Mouse (Mus musculus): ENCODE data around the gene Lcn8.
A peak's percentile ranks its signal among the peaks of the same experiment; 100 is the strongest.
"Not testable (repeated sequence)": the region's sequence is repeated elsewhere in the genome, so short reads cannot be mapped to it uniquely, and the experiment has no call there.

Lcn8 gene

DNA sequence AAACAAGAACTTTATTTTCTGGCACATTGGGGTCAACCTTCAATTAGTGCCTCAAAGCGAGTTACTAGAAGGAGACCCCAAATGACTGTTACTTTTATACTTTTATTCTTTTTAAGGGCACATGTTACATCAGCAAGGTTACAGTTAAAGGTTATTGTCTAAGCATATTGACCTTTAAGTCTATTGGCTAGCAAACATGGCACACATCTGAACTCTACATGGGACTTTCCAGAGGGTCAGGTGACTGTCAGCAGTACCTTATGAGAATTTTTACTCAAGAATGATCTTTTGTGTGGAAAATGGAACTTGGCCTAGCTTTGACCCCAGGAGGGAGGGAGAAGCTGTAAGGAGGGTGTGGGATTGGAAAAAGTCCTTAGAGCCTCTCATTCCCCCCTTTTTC lies 13.6 kb downstream of the Lcn8 start:
- DNase-seq (ENCODE audit: low spot score in 2 of 2): no peak

DNA sequence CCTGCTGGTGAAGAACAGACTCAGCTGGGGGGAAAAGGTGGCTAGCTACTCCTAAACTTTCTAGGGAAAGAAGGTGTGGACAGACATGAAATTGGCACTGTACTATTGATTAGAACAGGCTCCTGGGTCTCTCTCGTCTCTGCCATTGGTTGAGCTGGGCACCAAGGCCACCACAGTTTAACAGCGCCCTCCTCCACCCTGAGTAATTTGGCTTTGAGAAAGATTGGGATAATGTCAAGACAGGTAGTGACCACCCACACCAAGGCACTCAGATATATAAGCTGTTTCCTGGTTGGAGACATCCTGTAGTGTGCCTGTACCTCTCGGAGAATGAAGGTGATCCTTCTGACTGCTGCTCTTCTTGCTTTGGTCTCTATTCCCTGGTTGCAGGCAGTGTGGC lies 23.6 kb downstream of the Lcn8 start, which contains the start of gene Lcn6:
Gene Lcn6 (plus strand): TSS at position 301 of the 400 bp plus-strand sequence.
- no peak for DNase-seq (ENCODE audit: low spot score in 2 of 2)

DNA sequence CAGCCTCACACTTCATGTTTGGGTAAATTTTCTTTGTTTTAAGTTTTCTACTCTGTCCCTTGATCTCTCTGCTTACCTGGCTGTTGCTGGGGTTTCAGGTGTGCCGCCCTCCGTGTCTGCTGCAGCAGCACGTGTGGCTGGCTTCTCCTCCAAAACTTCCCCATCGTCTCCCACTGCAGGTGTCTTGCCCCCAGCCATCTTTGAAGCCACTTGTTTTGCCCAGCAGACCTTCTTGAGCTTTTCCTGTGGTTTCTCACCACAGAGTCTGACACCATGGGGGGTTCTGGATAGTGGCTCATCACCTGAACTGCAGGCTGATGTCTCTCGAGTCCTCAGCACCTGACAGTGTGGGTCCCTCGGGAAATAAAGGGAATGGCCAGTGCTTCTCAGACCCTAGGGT lies 26.6 kb downstream of the Lcn8 start:
- DNase-seq (ENCODE audit: low spot score in 2 of 2): no peak

DNA sequence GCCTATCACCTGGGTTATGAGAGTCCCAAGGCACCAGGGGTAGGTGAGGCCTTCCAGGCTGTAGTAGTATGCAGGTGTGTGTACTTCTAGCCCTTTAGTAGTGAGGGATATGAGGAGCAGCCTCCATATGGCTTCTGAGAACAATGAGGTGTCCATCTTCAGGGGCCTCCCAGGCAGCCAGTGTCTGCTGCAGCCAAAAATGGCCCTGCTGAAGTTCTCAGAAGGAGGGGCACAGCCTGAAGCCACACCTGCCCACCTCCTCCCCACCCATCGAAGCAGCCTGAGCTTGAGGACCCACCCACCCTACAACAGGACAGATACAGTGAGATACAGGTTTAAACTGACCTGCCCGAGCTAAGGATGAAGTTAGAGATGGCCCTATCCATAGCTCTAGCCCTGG lies 29.5 kb downstream of the Lcn8 start, which contains the start of gene Lcn10:
Gene Lcn10 (plus strand): TSS at position 301 of the 400 bp plus-strand sequence.
- DNase-seq (ENCODE audit: low spot score in 2 of 2): no peak

DNA sequence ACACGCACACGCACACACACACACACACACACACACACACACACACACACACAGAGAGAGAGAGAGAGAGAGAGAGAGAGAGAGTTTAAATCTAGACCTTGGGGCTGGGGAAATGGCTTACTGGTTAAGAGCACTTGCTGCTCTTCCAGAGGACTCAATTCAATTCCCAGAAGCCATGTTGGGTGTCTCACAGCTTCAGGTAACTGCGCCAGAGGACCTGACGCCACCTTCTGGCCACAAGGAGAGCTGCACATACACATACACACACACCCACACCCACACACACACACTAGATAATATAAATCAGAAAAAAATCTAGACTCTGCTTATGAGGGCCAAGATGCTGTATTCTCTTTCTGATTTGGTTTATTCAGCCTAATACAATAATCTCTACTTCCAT lies 34.0 kb downstream of the Lcn8 start:
- no peak for DNase-seq (ENCODE audit: low spot score in 2 of 2)

DNA sequence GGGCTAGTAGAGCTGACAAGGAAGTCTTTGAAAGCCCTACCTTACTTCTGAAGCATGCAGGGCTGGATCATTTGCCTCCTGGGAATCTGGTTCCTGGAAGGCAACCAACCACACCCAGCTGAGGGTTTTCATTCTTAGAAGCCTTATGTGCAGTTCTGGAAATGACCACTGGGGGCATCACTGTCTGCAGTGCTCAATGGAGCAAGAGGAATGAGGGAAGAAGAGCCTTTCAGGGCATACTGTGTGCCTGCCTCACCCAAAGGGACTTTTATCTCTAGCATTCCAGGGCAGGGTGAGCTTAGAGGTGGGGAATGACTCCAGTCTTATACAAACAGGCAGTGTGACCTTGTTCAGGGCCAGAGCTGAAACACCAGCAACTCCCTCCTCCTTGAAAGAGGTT lies 41.7 kb downstream of the Lcn8 start:
- peak in 1 of 2 experiments; percentile 31 for DNase-seq (ENCODE audit: low spot score in 2 of 2)

DNA sequence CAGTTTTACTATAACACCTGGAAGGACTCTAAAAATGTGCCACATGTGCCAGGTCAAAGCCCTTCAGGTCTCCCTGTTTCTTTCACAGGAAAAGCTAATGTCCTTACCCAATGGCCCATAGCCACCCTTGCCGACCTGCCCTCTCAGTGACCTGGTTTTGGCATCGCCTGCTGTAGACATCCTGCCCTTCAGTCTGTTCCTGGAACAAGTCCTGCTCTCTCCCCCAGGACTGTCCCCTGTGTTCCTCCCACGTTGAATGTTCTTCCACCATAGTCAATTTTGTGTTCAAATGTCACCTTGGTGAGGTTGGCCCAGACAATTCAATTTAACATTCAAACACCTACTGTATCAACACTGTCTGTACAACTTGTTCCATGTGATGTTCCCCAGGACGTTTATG lies 44.0 kb downstream of the Lcn8 start:
- DNase-seq (ENCODE audit: low spot score in 2 of 2): no peak

DNA sequence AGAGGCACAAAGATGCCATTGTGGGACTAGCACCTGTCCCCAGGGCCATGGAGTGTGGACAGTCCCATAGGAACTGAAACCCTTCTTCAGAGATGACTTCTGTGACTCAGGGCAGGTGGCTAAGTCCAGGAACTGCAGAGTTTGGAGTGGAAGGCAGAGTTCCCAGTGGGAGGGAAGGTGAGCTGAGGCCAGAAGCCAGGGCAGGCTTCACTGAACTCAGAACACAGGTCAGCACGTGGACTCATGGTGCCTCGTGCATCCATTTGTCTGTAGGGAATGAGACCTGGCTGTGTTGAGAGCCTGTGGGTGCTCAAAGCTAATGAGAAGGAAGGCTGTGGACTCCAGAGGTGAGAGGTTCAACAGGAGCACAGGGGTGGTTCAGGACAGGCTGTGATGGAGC lies 45.8 kb downstream of the Lcn8 start:
- DNase-seq (ENCODE audit: low spot score in 2 of 2): no peak

DNA sequence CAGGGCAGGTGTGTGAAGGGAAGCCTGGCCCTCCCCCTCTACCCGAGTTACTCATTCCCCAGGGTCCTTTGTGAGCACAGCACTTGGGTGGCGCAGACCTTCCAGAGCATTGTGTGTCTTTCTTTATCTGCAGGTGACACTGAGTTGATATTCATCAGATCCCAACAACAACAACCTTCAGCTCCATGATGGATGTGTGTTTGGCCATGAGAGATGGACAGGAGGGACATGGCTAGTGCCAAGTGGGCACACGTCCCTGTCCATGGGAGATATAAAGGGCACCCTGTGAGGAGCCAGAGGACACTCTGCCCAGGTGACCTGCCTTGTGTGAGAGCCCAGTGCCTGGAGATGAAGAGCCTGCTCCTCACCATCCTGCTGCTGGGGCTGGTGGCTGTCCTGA lies 46.8 kb downstream of the Lcn8 start, which contains the start of gene Obp2a:
Gene Obp2a (plus strand): TSS at position 301 of the 400 bp plus-strand sequence.
- not testable (repeated sequence) for DNase-seq (ENCODE audit: low spot score in 2 of 2)

DNA sequence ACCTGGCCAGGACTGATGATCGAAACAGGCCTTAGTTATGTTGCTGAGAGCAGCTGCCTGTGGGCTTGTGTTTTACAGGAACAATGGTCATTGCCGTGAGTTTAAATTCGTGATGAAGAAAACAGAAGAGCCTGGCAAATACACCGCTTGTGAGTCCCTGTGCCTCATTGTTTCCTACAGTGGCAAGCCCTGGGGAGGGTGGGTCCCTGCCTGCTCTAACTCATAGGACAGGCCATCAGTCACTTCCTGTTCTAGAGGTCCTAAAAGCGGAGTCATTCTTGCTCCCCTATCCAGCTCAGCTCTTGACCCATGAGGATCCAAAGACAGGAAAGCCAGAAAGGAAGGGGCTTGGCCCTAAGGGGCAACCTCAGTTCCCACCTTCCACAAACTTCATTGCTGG lies 48.1 kb downstream of the Lcn8 start:
- no peak for DNase-seq (ENCODE audit: low spot score in 2 of 2)

DNA sequence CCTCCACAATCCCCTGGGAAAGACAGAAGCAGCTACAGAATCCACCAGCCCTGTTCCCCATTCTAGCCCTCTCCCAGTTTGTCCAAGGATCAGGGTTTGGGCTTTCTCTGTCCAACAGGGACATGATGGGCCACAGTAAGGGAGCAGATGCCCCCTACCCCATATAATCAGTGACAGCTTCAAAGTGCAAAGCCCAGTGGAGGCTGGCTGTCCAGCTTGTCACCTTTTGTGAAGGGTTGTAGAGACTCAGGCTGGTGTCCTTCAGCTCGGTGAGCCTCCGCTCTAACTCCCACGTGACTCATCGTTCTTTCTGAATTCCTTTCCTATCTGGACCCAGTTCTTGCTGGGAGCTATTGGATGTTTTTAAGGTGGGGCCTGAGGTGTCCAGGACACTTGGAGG lies 50.8 kb downstream of the Lcn8 start:
- no peak for DNase-seq (ENCODE audit: low spot score in 2 of 2)

Data from frontal cortex, postnatal 14 days (tissue).